Mouse (Mus musculus) lung, embryonic 14.5 days (tissue): ENCODE measurements around the gene Emilin2. TPM values are rescaled to one million over a fixed set of nuclear protein-coding genes. Genes with fewer than 3 reads are reported as not detected.

Experiments used
- ATAC-seq: fragments of 200-750 bp; cut with Nextera tagmentation; 2 replicates; pipeline ENCODE4 v1.8.0; 2017; ENCODE audit warnings: mild to moderate bottlenecking, moderate TSS enrichment, moderate library complexity; ENCODE audit not compliant: insufficient read depth
- DNase-seq: peaks from one replicate; pipeline ENCODE4 v3.0.0-alpha.2; 2015
- H3K27ac ChIP-seq: fragments of 300-500 bp; sonication (generic); 2 replicates; pipeline ENCODE4 v1.5.1; 2014; ENCODE audit warnings: low read depth, mild to moderate bottlenecking, moderate library complexity
- H3K27me3 ChIP-seq: fragments of 300-500 bp; sonication (generic); 2 replicates; pipeline ENCODE4 v1.6.1; 2014; ENCODE audit warnings: low read length, control low read depth; ENCODE audit not compliant: insufficient read depth
- H3K36me3 ChIP-seq: fragments of 300-500 bp; sonication (generic); 2 replicates; pipeline ENCODE4 v1.6.1; 2014; ENCODE audit warnings: control low read depth; ENCODE audit not compliant: insufficient read depth
- H3K4me1 ChIP-seq: fragments of 300-500 bp; sonication (generic); 2 replicates; pipeline ENCODE4 v1.6.1; 2014; ENCODE audit warnings: antibody characterized with exemption, control low read depth; ENCODE audit not compliant: insufficient read depth
- H3K4me2 ChIP-seq: fragments of 300-500 bp; sonication (generic); 2 replicates; pipeline ENCODE4 v1.6.1; 2014; ENCODE audit warnings: mild to moderate bottlenecking
- H3K4me3 ChIP-seq: fragments of 300-500 bp; sonication (generic); 2 replicates; pipeline ENCODE4 v1.5.1; 2014; ENCODE audit warnings: low read depth, low read length
- H3K9ac ChIP-seq: fragments of 300-500 bp; sonication (generic); 2 replicates; pipeline ENCODE4 v1.6.1; 2014
- H3K9me3 ChIP-seq: fragments of 300-500 bp; sonication (generic); 2 replicates; pipeline ENCODE4 v1.6.1; 2016; ENCODE audit warnings: low read depth, low read length, control low read depth
- CTCF ChIP-seq: IDR thresholded peaks from 2 replicates; pipeline ENCODE4 v1.5.1; 2016; ENCODE audit warnings: antibody characterized with exemption, low read depth
- WGBS: fragments of 180-500 bp; shearing (Covaris S2); extraction: QIAGEN DNeasy Blood & Tissue Kit; methylation state at CpG from one replicate; pipeline ENCODE4 v1.1.7; 2014; 5-methylcytosine and 5-hydroxymethylcytosine counted together
- polyA plus RNA-seq: library from polyadenylated mRNA; unstranded; fragments of >200 nt; fragmentation: Nextera tagmentation; extraction: Ambion mirVana; gene quantifications from 2 replicates; pipeline ENCODE4 v1.2.1, GENCODE M21; 2014

Emilin2 gene
- polyA plus RNA-seq, 1 experiment from 2014 or later, result 3.8 TPM

DNA sequence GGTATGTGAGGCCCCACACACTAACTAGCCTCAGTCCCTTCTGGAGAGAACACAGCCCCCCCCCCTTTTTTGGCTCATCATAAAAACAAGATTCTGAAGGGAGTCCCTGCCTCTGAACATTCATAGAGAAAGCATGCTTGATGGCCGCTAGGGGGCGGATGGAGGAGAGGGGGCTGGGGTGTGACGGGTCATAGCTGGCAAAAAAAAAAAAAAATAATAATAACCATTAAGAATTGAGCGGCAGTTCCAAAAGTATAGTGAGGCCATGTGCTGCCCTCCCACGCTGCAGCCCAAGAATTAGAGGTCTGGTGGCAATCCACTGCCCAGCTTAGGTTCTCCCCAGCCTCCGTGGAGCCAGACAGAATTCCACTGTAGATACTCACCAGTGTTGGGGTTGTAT is 57.0 kb downstream of the Emilin2 start:
- Histone ChIP-seq H3K9me3 (no peaks in the 10 kb centered on the region), H3K4me1 (no peaks in the 10 kb centered on the region), H3K4me3 (no peak overlapping the region), H3K4me2 (no peak overlapping the region), H3K36me3 (peaks cover 23% of the 10 kb centered on the region), H3K27me3 (no peaks in the 10 kb centered on the region), H3K27ac (no peak overlapping the region), H3K9ac (no peak overlapping the region)
- 44% methylated on average over 6 of the region's 6 CpGs for WGBS
- peak; percentile 21 for DNase-seq
- TF ChIP-seq CTCF, result peak; percentile 66
- ATAC-seq, result no peak

DNA sequence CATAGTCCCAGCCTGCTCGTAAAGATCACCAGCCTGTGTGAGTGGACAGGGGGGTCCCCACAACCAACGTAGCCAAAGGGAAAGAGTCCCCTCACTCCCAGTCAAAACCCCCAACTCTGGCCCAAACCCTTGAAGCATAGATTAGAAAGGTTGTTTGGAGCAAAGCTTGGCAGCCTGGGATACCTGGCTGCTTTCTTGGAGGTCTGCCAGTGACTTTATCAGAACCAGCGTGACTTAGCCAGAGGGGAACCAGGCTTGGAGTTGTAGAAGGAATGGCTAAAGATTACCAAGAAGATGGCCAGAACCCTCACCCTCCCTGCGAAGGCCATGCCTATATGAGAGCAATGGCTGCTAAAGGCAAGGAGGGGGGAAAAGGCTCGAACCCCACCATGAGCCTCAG is 57.7 kb downstream of the Emilin2 start:
- Histone ChIP-seq H3K4me1 (no peaks in the 10 kb centered on the region), H3K27ac (no peak overlapping the region), H3K36me3 (peaks cover 29% of the 10 kb centered on the region), H3K4me2 (no peak overlapping the region), H3K9me3 (no peaks in the 10 kb centered on the region), H3K4me3 (no peak overlapping the region), H3K9ac (no peak overlapping the region), H3K27me3 (no peaks in the 10 kb centered on the region)
- DNase-seq (no peak), ATAC-seq (no peak)
- WGBS, result 65% methylated on average over 5 of the region's 5 CpGs
- no peak for TF ChIP-seq CTCF

DNA sequence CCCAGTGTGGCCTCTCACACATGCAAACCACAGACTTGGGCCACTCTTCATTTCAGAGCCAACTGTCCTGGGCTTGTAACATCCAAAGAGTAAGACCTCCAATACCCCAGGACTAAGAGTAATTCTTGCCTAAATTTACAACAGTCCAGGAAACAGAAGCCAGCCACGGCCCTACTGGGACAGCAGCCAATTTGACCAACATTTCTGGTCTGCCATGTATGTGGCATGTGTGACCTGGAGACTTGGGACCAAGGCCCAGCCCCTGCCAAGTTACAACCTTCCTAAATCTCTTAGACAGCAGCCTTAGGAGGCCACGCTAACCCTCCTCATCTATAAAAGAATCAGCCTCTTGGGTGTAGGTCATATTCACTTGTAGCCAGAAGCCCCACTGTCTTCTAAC is 58.4 kb downstream of the Emilin2 start:
- no peaks in the 10 kb centered on the region for H3K4me1 ChIP-seq
- no peak overlapping the region for H3K4me2 ChIP-seq
- no peak overlapping the region for H3K4me3 ChIP-seq
- WGBS, result 73% methylated on average over 2 of the region's 2 CpGs
- peaks cover 35% of the 10 kb centered on the region for H3K36me3 ChIP-seq
- no peak for ATAC-seq
- H3K27me3 ChIP-seq, result no peaks in the 10 kb centered on the region
- no peak for DNase-seq
- no peak overlapping the region for H3K27ac ChIP-seq
- H3K9ac ChIP-seq, result no peak overlapping the region
- no peak for TF ChIP-seq CTCF
- no peaks in the 10 kb centered on the region for H3K9me3 ChIP-seq

DNA sequence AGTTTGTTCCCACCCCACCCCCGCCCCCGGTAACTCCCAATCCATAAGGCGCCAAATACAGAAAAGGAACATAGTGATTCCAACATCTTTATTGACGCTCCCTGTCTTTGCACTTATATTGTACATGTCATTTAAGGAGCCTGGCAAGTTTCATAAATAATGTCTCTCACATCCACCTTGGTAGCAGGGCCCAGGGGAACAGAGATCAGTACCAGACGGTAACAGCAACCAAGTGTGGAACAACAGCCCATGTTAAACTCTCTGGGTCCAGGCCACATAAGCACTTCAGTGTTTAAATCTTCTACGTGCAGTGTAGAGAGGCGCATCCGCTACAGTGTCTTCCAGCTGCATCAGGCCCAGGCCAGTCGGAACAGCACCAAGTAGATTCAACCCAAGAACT is 59.7 kb downstream of the Emilin2 start:
- Histone ChIP-seq H3K27ac (no peak overlapping the region), H3K4me2 (no peak overlapping the region), H3K9me3 (no peaks in the 10 kb centered on the region), H3K9ac (no peak overlapping the region), H3K36me3 (peaks cover 48% of the 10 kb centered on the region), H3K27me3 (no peaks in the 10 kb centered on the region), H3K4me1 (no peaks in the 10 kb centered on the region), H3K4me3 (no peak overlapping the region)
- TF ChIP-seq CTCF, result no peak
- DNase-seq, result no peak
- 85% methylated on average over 9 of the region's 9 CpGs for WGBS
- ATAC-seq, result no peak

DNA sequence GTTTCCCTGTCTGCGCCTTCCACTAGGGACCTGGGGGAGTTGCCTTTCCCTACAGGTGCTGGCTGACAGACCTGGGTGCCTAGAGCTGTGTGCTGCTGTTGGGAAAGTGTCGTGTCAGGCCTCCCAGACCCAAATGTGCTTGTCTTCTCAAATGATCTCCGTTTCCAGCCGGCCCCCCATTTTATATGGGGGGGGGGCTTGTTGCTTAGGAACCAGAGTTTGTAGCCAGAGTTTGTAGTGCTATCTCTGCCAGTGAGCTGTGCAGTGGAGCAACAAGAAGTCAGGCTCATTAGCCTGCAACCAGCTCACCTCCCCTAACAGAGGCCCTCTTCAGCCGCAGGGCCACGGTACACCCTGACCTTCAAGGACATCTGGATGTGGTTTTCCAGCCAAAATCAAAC is 60.2 kb downstream of the Emilin2 start:
- ATAC-seq (no peak; the same call in 1 of the 2 replicates), DNase-seq (no peak)
- H3K27ac ChIP-seq, result no peak overlapping the region; the same call in 1 of the 2 replicates
- no peak overlapping the region for H3K4me3 ChIP-seq
- H3K4me2 ChIP-seq, result no peak overlapping the region
- no peaks in the 10 kb centered on the region for H3K9me3 ChIP-seq
- peak; percentile 0; the same call in 1 of the 2 replicates for TF ChIP-seq CTCF
- no peaks in the 10 kb centered on the region for H3K4me1 ChIP-seq
- no peak overlapping the region for H3K9ac ChIP-seq
- H3K36me3 ChIP-seq, result peaks cover 53% of the 10 kb centered on the region
- WGBS, result 57% methylated on average over 6 of the region's 6 CpGs
- no peaks in the 10 kb centered on the region for H3K27me3 ChIP-seq

DNA sequence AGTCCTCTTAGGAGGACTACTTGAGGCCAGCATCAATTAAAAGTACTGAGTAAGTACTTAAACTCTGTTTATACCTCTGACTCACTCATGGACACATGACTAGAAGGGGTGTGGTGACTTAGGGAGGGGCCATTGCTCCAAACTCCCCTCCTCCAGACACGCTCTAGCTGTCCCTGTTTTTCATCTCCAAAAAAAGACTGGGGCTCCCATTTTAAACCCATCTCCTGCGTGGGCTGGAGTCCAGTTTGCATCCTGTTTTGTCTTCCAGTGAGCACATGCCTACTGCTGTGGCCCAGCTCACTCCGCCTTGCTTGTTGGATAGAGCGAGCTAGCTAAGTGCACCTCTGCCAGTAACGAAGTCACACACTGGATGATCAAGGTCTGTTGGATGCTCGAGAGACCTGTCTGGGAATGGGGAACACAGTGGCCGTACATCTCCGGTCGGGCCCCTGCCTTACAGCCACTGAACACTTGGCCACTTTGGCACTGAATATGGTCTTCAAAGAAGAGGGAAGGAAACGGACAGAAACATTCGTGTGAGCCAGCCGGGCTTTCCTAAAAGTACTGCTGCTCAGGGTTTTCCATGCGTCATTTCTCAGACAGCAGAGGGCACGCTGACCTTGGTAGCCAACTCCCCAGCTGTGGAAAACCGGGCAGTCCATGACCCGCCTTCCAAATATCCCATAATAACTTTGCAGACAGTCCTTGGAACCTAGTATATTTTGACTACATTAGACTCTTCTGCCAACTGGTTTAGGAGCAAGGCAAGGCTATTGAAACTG is 60.8 kb downstream of the Emilin2 start:
- Histone ChIP-seq H3K9me3 (no peaks in the 10 kb centered on the region), H3K9ac (no peak overlapping the region), H3K4me3 (no peak overlapping the region), H3K4me2 (no peak overlapping the region), H3K27ac (no peak overlapping the region; the same call in 1 of the 2 replicates), H3K4me1 (no peaks in the 10 kb centered on the region), H3K27me3 (no peaks in the 10 kb centered on the region), H3K36me3 (peaks cover 58% of the 10 kb centered on the region)
- no peak for DNase-seq
- WGBS, result 80% methylated on average over 16 of the region's 16 CpGs
- no peak for ATAC-seq
- 0 out of 2 replicates have a peak, but pooled peaks have one; percentile 1 for TF ChIP-seq CTCF

DNA sequence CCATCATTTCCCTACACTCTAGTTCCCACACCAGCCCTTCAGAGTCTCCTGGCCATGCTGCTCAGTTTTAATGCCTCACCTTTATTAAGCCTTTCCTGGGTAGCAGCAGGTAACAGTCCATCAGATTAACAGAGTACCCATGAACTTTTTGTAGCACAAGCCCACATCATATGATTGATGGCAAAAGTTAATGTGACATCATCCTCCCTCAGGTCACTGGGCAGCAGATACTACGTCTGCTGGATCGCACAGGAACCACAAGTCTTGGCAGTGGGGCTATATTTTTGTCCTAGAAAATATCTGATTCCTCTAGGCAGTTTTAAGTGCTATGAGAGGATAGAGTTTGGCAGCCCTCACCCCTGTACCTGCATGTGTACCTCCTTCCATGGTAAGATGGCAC is 61.7 kb downstream of the Emilin2 start:
- no peak for ATAC-seq
- H3K9ac ChIP-seq, result no peak overlapping the region
- H3K4me2 ChIP-seq, result no peak overlapping the region
- peaks cover 68% of the 10 kb centered on the region for H3K36me3 ChIP-seq
- no peaks in the 10 kb centered on the region for H3K9me3 ChIP-seq
- no peak for TF ChIP-seq CTCF
- no peak for DNase-seq
- no peaks in the 10 kb centered on the region for H3K4me1 ChIP-seq
- H3K27me3 ChIP-seq, result no peaks in the 10 kb centered on the region
- no peak overlapping the region; the same call in 1 of the 2 replicates for H3K27ac ChIP-seq
- WGBS, result 52% methylated on average over 2 of the region's 2 CpGs
- H3K4me3 ChIP-seq, result no peak overlapping the region
